Mouse (Mus musculus): ENCODE data around the gene Snx9.

- TF ChIP-seq GATA1 (IDR thresholded peaks at IDR 0.05; ENCODE audit: borderline replicate concordance, low read length) (no peak), FLI1 (IDR thresholded peaks at IDR 0.05; ENCODE audit: low read length) (no peak)
Observed at GRCm38 (mm10) chr17:5978505-5979077, 137.5 kb downstream of the Snx9 start.
